Mouse (Mus musculus) erythroid progenitor cell, adult 5-6 weeks (primary cell): ENCODE measurements at regions not wholly inside any gene's neighbourhood (a gene's known extent, or its start where the extent isn't known, plus 50 kb on each side); places are given as distances from the start of the nearest gene placed in this dataset.

Experiments used
- ATAC-seq: replicated peaks from 2 replicates; pipeline ENCODE4 v1.8.0; 2016; ENCODE audit warnings: moderate number of reproducible peaks, mild to moderate bottlenecking, moderate TSS enrichment, inconsistent platforms; ENCODE audit not compliant: poor library complexity, low FRiP score, severe bottlenecking

DNA sequence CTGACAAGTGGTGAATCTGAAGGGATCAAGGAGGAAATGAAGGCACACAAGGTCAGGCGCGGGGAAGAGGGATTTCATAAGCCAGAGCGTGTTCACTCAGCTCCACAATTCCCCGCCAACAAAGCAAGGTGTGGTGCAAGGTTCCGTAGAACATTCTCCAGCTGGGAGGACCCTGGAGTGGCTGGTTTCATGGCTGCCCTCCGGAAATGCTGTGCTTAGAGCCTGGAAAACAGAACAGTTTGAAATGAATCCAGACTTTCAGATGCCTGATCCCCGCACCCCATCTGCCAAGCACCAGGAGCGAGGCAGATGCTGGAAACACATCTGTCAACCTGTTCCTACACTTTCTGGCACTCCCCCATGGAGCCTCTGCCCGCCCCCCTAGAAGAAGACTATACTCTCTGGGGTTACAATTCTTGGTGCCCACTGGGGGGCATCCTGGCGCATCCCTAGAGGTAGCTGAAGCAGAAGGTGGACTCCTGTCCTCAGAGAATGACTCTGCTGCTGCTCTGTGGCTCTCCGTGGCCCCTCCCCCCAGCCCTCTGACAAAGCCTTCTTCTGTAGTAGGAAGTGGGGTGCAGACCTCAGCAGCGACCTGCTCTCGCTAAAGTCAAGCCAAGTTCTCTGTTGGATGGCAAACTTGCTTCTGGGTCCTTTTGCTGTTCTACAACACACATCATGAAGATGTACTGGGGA, 54.5 kb upstream of the Mafb start:
- ATAC-seq, result no peak

DNA sequence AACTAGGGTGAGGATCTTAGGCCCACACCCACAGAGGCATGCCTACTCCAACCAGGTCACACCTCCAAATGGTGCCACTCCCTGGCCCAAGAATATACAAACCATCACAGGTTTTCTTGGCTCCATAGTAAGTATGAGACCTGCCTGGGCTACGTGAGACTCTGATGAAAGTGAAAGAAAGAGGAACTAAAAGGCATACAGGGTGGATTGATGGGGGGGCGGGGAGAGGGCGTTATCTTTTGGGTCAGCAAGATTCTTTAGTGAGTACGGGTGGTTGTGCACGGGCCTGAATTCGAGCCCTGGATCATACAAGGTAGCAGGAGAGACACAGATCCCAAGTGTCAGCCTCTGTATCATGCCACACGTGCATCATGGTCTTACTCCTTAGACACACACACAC, 57.6 kb upstream of the Mafb start:
- ATAC-seq, result no peak

DNA sequence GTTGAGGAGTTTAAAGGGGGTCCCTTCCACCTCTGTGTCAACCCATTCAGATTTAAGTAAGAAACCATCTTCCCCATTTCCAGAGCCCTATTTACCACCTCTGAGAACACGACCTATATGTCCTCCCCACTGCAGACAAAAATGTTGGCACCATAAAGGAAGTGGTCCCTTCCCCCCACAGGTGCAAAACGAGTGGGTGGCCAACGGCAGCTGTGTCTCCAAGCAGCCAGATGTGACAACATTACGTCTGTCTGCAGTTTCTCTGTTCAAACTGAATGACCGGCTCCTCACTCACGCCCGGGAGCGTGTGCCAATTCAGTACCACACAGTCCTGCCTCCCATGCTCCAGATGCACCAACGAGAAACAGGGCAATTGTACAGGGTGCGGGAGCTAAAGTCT, 60.6 kb upstream of the Mafb start:
- no peak for ATAC-seq

DNA sequence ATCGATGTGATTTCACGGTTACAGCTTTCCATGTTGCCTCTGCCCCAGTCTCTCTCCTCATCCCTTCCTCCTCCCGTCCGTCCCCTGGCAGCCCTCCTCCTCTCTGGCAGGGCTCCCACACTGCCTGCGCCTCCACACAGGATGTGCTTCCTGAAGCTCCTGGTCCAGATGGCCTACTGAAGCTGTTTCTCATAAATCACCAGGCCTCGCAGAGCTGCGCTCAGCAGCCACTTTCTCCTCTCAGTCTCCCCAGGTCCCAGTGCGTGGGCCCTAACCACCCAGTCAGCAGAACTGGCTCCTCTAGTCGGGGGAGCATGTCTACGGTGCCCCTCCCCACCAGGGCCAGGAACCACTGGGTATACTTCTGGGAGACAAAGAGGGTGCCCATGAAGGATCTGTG, 66.4 kb upstream of the Mafb start:
- no peak for ATAC-seq

DNA sequence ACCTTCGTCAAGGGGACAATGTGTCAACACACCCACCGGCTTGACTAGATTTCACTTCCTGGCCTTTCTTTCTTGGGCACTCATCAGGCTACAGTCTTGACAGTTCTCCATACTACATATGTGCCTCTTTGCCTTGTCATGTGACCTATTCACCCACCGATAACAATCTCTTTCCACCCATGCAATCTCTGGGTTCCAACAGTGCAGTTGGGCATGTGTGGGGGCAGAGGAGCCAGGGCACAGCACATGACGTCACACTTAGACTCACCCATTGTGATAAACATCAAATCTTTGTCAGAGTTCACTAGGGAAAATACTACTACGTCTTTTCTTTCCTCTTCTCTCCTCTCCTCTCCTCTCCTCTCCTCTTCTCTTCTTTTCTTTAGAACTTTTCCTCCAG, 67.8 kb upstream of the Mafb start:
- no peak for ATAC-seq

DNA sequence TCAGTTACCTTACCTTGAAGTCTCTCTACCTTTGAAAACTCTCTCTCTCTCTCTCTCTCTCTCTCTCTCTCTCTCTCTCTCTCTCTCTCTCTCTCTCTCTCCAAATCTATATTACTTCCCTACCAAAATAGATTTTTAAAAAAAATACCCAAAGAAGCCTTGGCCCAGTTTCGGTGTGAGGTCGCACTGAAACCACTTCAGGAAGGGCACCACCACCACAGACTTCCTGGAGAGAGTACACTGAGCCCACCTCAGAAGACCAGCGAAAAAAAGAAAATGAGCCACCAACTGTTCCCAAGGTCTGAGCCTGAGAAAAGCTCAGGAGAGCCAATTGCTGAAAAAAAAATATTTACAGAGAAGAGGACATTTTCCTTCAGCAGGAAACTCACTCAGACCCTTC, 68.8 kb upstream of the Mafb start:
- no peak for ATAC-seq

DNA sequence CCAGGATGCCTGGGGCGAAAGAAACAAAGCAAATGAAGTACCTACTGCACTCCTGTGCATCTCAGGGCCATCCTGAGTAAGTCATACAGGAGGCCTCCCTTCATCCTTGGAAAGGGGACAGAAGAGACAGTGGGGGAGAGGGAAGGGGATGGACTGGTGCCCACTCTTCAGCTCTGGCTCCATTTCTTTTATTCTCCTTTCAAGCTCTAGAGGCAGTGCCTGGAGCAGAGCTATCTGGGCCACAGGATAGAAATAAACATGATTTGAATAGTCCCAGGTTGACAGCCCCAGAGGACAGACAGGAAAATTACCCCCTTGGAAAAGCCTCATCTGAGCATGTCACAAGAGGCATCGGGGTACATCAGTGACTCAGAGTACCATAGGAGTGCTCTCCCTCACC, 72.2 kb upstream of the Mafb start:
- no peak for ATAC-seq

DNA sequence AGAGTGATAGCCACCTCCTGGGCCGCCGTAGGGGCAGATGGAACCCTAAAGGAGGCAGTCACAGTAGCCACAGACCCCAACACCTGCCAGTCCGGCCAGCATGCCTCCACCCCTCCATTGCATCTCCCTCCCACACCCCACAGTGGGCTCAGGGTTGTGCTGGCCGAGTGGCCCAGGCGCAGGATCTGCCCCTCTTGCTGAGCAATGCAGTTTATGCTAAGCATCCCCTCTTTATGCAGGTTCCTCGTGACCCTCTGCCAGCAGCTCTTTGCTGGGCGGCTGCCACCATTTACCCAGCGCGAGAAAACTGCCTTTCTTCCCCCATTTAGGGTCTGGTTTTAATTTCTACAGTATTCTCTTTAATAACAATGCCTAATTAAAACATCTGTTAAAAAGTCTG, 73.4 kb upstream of the Mafb start:
- no peak for ATAC-seq

DNA sequence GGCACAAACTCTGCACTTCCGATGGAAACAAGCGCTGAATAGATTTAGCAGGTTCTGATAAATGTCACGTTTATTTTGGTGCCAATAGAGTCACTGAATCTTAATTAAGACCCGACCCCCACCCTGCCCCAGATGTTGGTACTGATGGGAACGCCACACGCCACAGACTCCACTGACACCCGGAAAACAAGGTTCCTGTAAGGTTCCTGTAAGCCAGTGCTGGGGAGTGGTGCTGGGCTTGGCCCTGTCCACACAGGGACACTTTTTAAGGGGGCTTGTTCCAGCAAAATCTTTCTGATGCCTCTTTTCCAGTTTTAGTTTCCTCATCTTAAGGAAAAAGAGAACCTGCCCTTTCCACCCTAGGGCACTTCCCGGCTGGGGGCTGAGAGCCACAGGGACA, 84.2 kb upstream of the Mafb start:
- no peak for ATAC-seq

DNA sequence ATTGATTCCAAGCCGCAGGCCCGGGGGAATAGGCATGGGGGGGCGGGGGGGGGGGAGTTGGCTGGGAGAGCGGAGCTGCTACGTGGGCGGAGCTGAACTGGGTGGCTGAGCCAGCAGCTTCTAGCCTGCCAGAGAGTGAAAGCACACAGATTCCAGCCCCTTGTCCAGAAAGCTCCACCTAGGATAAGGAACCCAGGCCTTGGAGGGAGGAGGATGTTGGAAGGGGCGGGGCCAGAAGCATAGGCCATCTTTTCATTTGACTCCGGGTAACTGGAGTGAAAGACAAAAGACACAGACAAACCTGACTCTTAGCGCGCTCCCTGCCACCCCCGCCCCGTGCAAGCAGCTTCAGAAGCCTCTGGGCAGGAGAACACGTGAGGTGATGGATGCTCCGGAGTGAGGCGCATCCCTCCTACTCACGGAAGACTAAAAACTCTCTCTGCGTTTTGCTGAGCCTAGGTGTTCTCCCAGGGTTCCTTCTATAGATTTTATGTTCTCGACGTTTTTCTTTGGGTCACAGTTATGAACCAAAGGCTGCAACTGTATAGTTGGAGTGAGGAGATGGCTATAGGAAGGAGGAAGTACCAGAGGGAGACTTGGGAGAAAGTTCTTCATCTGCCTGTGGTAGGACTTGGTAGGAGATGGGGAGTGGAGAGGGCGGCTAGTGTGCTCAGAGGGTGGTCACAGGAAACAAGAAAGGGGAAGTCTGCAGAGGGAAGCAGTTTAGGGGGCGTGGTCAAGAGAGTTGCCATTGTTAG, 84.8 kb upstream of the Mafb start:
- no peak for ATAC-seq

DNA sequence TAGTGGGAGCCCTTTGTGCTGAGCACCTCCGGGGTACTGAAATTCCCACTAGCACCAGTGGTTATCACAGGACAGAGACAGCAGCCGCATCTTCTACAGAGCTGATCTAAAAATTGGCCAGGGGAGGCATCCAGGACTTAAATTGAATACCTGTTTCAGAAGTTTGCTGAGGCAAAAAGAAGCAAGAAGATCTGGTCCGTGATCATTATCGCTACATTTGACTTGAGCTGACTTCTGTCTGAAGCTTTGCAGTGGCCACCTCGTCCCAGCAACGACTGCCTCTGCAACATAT, 85.3 kb upstream of the Mafb start:
- no peak for ATAC-seq

DNA sequence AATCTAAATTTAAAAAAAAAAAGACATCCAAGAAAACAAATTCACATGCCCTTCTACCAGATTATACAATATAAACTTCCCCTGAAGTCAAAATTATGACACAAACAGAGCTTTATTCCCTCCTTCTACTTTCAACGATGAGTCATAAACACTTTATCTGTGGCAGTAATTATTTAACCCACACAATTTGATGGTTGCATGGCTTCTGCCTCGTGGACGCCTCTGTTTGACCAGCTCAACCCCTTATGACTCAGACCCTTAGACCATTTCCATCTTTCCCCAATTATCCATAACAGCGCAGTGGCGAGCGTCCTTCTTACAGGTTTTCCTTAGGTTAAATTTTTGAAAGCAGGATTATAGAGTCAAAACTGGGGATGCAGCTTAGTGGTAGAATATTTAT, 85.9 kb upstream of the Mafb start:
- ATAC-seq, result no peak

DNA sequence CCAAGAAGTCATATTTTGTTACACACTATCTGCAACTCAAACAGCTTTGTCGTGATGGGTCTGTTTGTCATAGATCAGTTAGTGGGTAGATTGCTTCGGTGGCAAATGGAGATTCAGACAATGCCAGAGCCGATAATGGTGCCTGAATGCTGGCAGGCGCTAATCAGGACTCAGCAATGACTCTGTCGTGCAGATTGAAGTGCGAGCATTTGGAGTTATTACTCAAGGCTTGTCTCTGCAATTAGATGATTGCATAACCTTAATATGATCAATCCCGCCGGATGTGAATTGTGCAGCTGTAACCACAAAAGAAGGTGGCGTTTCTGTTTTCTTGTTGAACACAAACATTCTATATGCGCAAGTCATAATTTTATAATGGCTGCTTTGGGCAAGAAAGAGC, 88.8 kb upstream of the Mafb start:
- no peak for ATAC-seq

DNA sequence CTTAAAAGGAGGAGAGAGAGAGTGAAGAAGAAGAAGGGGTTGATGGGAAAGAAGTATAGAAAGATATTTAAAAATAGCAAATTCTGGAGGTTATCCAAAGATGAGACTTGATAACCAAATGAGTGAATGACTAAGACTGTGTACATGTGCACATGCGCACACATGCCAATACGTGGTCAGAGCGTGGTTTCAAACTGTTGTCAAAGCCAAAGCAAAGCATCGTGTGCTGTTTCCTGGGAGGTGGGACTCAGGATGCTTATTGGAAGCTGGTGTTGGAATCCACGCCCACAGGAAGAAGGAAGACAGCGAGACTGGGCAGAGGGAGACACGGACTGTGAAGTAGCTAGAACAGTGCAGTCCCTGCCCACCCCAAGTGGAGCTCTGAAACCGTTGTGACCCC, 89.8 kb upstream of the Mafb start:
- ATAC-seq, result no peak

DNA sequence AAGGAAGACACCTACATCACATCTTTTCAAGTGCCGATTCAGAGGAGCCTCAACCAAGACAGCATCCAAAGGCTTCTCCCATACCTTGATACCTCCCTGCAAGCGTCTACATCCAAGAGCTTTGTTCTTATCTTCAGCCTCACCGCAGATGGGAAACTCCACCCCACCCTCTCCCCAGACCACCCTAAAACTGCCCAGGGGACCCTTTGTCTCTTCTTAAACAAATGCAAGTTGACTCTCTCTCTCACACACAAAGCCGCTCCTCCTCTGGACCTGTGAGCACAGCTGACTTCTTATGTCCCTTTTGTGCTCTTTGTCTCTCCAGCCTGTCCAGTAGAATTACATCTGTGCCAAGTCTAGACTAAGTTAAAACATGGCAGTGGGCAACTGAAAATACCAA, 104.7 kb upstream of the Mafb start:
- no peak for ATAC-seq

DNA sequence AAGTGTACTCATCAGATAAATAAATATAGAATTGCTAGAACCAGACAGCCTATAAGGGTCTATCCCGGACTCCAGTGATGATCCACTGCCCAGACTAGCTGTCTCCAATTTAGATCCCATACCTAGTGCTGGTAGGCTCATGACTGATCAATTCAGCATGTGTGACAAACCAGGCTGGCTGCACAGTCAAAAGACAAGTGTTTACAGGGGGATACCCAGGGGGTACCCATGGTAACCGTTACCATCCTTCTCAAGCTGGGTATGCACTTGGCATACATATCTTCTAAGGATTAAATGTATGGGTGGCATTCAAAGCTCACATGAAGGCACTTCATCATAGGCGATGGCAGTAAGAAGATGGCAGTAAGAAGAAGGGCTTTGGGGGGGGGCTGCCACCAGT, 109.3 kb upstream of the Mafb start:
- ATAC-seq, result no peak

DNA sequence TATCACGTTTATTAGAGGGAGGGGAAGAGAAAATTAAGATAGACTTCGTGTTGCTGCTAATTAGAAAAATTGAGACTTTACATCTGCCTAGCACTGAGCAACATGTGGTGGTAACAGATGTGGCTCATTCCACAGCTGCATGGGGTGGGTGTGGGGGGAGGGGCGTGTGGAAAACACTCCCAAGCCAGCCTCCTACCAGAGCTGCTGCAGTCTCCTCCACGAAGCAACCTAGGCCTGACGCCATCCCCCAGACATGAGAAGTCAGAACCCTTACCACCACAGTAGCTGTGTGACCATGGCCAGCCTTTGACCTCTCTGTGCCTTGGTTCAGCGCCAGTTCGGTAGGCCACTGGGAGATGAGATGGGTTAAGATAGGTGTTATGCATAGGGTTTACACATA, 112.4 kb upstream of the Mafb start:
- ATAC-seq, result no peak

DNA sequence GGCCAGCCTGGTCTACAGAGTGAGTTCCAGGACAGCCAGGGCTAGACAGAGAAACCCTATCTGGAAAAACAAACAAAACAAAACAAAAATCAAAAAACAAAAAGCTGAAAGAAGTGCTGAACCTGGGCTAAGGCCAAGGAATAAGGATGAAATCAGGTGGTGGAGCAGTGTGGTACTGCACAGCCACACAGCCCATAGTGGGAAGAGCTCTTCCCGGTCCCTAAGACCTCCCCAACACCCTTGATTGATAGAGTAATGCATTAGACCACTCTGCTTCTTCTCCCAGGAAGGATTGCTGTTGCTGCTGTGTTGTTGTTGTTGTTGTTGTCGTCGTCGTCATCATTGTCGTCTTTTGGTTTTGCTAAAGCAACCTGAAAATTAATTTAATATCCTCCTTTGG, 118.2 kb upstream of the Mafb start:
- ATAC-seq, result no peak

DNA sequence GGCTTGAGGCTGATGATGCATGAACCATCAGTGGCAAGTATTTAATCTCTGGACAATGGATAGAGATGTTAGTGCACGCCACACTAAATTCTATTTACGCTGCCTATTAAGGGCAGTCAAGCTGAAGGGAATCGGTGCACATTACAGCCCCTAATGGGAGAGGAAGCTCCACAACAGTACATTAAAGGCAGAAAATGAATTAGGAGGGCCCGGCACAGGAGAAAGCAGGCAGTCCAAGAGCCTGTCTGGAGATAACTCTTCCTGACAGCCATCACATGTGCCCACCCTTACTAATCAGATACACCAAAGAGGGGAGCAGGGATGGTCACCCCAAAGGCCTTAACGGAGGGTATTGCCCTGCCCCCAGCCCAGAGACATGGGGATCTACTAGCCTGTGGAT, 118.7 kb upstream of the Mafb start:
- no peak for ATAC-seq

DNA sequence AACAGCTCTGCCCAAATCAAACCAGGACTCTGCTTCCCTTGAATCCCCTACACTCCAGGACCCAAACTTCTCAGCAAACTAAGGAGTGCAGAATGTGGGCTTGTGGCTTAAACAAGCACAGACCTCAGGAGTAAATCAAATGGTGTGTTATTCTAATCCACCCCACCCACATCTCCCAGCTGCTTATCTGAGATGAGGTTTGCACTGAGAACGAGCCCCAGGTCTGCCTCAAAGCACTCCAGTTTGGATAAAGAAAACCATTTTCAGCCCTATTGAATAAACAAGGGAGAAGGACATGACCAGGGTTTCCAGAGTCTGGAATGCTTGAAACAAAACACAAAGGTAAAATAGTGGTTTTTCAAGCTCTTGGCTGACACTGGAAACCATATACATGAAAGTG, 132.9 kb upstream of the Mafb start:
- no peak for ATAC-seq

DNA sequence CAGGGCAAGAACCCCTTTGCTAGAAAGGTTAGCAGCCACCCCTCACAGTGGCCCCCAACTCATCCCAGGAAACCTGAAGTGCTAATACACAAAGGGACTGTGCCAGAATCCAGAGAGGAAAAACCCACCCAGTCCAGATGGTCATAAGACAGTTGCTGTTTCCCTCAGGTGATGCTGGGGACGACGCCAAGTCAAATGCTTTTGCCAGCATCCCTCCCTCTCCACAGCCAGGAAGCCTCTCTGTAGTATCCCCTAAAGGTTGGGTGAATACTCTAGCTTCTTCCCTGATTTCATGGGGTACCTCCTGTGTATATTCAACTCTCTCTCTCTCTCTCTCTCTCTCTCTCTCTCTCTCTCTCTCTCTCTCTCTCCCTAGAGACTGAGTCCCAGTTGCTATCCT, 136.0 kb upstream of the Mafb start:
- ATAC-seq, result no peak
